Mouse (Mus musculus) liver, adult (tissue): ENCODE data around the gene Hspb6.

Source experiments
- GATA4 ChIP-seq: IDR thresholded peaks from 2 replicates; pipeline ENCODE4 v1.6.1; 2014; ENCODE audit warnings: mild to moderate bottlenecking, low read length; ENCODE audit not compliant: insufficient replicate concordance

The Hspb6 gene

GRCm38 (mm10) chr7:30534633-30535577, 17.1 kb upstream of the Hspb6 start, which contains the start of gene Arhgap33:
TSS of gene Arhgap33 (minus strand) at chr7:30535060.
- no peak for TF ChIP-seq GATA4

- TF ChIP-seq GATA4, result no peak
Measured at GRCm38 (mm10) chr7:30540572-30540971, 11.4 kb upstream of the Hspb6 start.

GRCm38 (mm10) chr7:30544327-30544726, 7.7 kb upstream of the Hspb6 start:
- TF ChIP-seq GATA4, result no peak

- TF ChIP-seq GATA4, result no peak
Measured at GRCm38 (mm10) chr7:30549880-30550279, 2.1 kb upstream of the Hspb6 start.

- no peak for TF ChIP-seq GATA4
Measured at GRCm38 (mm10) chr7:30550603-30551002, 1.4 kb upstream of the Hspb6 start.

- TF ChIP-seq GATA4, result no peak
Measured at GRCm38 (mm10) chr7:30551445-30552101, 405 bp upstream of the Hspb6 start.

GRCm38 (mm10) chr7:30553021-30553589, 1.1 kb downstream of the Hspb6 start:
- TF ChIP-seq GATA4, result no peak

- no peak for TF ChIP-seq GATA4
Measured at GRCm38 (mm10) chr7:30553810-30554584, 2.0 kb downstream of the Hspb6 start.

GRCm38 (mm10) chr7:30556894-30557536, 5.0 kb downstream of the Hspb6 start:
- TF ChIP-seq GATA4, result no peak

GRCm38 (mm10) chr7:30557901-30558514, 6.0 kb downstream of the Hspb6 start:
- no peak for TF ChIP-seq GATA4

GRCm38 (mm10) chr7:30558656-30559442, 6.9 kb downstream of the Hspb6 start:
- TF ChIP-seq GATA4, result no peak

- TF ChIP-seq GATA4, result no peak
Measured at GRCm38 (mm10) chr7:30559443-30559954, 7.5 kb downstream of the Hspb6 start, which contains the start of gene Lin37. TSS of gene Lin37 (minus strand) at chr7:30559838.

- TF ChIP-seq GATA4, result no peak
Measured at GRCm38 (mm10) chr7:30560296-30560695, 8.3 kb downstream of the Hspb6 start.
